Mouse (Mus musculus): ENCODE measurements around the gene Denr.

DNA sequence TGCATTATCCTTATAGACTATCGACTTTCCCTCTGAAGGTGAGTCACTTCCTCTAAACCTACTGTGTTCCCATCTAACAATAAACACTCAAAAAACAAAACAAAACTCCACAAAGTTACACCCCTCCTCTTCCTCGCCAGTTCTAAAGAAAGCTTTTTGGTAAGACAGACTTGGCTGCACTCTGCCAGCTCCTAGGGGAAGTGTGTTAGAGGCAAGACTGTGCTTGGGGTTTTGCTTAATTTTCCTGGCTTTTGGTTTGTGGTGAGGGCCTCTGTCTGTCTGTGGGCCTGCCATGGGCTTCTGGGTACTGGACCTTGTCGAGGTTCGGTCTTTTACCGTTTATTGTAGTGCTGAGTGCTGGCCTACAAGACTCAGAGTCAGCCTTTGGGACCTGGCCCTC lies 32.8 kb upstream of the Denr start:
- TF ChIP-seq ZC3H11A (IDR thresholded peaks at IDR 0.05; ENCODE audit: borderline replicate concordance, low read depth, low read length) (no peak), CHD2 (IDR thresholded peaks at IDR 0.05; ENCODE audit: low read depth, low read length) (no peak), MAFK (IDR thresholded peaks at IDR 0.05; ENCODE audit: insufficient read depth, low read depth, low read length) (no peak), ZNF384 (IDR thresholded peaks at IDR 0.05; ENCODE audit: low read depth, low read length) (no peak), HCFC1 (IDR thresholded peaks at IDR 0.05; ENCODE audit: borderline replicate concordance, insufficient read depth, low read length) (no peak)

All from ES-E14 (cell line).